Mouse (Mus musculus) testis, adult 2 months (tissue): Measurements from ENCODE around the gene Prkci.

Experiments used
- CTCF ChIP-seq: fragments of 200-500 bp; IDR thresholded peaks from 2 replicates; pipeline ENCODE4 v1.5.1; 2012; ENCODE audit warnings: low read depth, mild to moderate bottlenecking, inconsistent platforms, low read length, moderate library complexity; ENCODE audit not compliant: control insufficient read depth, insufficient read depth, insufficient replicate concordance
- POLR2A ChIP-seq: fragments of 200-500 bp; IDR thresholded peaks from 2 replicates; pipeline ENCODE4 v1.6.1; 2012; ENCODE audit warnings: low read depth, mild to moderate bottlenecking, inconsistent platforms, low read length, moderate library complexity; ENCODE audit not compliant: control insufficient read depth

GRCm38 (mm10) chr3:31088789-31089775 is 93.5 kb downstream of the Prkci start:
- TF ChIP-seq POLR2A (no peak), CTCF (no peak)
